Mouse (Mus musculus): ENCODE measurements at regions not wholly inside any gene's neighbourhood (a gene's known extent, or its start where the extent isn't known, plus 50 kb on each side); places are given as distances from the start of the nearest gene placed in this dataset.

DNA sequence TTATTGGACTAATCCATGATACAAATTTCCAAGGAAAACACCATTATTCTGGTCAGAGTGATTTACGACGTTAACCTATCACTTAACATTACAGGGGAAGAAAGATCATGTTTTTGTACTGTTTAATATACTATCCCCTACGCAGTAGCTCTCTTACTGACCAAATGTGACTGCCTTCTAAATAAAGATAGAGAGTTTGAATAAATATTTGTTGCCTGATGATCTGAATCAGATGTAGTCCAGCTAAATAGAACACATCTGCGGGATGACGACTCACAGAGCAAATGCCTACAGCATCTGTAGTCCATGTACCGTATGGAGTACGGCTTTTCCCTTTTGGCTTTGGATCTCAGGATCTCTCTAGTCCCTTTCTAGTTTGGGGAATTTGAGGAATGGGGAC lies 171.9 kb upstream of the Tenm3 start:
- DNase-seq: no peak

- no peak for DNase-seq
Measured at GRCm38 (mm10) chr8:49015200-49015599, 171.4 kb upstream of the Tenm3 start.

GRCm38 (mm10) chr8:49006236-49006965 lies 162.7 kb upstream of the Tenm3 start:
- no peak for DNase-seq

DNA sequence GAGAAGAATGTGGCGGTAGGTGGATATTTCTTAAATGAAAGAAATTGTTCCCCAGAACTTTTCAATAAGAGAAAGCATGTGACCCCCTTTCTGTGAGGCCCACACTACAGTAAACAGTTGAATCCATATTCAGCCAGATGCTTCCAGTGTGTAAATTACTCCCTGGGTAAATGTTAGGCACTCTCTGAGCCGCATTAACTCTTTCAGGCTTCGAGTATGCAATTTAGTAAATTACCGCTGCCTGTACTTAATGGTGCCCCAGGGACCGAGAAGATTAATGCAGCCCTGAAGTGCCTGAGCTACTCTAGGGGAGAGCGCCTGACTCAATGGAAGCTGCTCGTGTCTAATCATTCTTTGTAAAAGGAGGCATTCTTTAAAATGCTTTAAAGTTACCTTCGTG lies 137.9 kb upstream of the Tenm3 start:
- no peak for DNase-seq

GRCm38 (mm10) chr8:48980755-48981154 lies 137.0 kb upstream of the Tenm3 start:
- DNase-seq: no peak

GRCm38 (mm10) chr8:48970655-48971054 lies 126.9 kb upstream of the Tenm3 start:
- no peak for DNase-seq

GRCm38 (mm10) chr8:48964929-48965328 lies 121.2 kb upstream of the Tenm3 start:
- DNase-seq: no peak

DNA sequence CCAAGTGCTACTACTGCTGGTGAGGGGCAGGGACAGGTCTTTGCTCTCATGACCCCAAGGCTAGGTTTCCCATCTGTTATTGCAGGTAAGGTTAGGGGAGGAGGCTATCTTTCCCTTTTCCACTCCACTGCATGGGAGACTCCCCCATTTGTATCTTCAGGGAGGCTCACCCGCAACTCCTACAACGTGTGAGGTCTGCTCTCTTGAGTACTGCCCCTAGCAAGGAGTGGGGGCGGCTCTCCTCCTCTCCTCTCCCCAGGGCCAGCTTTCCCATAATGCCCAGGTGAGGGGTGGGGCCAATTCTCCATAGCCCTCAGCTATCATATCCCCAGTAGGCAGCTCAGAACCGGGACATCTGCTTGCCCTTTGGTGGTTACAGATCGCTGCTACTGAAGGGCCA lies 113.9 kb upstream of the Tenm3 start:
- DNase-seq: no peak

- DNase-seq: no peak
Measured at GRCm38 (mm10) chr8:48951412-48951811, 107.7 kb upstream of the Tenm3 start.

GRCm38 (mm10) chr8:48944177-48944576 lies 100.4 kb upstream of the Tenm3 start:
- DNase-seq: no peak

DNA sequence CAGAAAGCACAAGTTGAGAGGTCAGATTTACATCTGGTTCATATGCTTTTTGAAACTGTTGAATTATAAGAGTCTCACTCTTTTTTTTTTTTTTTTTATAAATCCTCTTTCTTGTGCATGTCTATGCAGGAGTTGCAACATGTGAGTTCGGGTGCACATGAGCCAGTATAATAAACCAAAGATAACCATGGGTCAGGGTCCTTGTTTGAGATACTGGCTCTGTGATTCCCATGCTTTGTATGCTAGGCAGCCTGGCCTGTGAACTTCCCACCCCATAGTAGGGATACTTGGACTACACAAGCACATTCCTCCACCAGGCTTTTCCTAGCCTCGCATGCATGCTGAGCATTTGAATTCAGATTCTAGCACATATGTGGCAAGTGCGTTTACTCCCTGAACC lies 93.4 kb upstream of the Tenm3 start:
- no peak for DNase-seq

- DNase-seq: no peak
Measured at GRCm38 (mm10) chr8:48927135-48927534, 83.4 kb upstream of the Tenm3 start.

GRCm38 (mm10) chr8:48915275-48915674 lies 71.5 kb upstream of the Tenm3 start:
- DNase-seq: no peak

- DNase-seq: no peak
Measured at GRCm38 (mm10) chr8:48912842-48913241, 69.1 kb upstream of the Tenm3 start.

GRCm38 (mm10) chr8:48901668-48902406 lies 58.1 kb upstream of the Tenm3 start:
- no peak for DNase-seq

DNA sequence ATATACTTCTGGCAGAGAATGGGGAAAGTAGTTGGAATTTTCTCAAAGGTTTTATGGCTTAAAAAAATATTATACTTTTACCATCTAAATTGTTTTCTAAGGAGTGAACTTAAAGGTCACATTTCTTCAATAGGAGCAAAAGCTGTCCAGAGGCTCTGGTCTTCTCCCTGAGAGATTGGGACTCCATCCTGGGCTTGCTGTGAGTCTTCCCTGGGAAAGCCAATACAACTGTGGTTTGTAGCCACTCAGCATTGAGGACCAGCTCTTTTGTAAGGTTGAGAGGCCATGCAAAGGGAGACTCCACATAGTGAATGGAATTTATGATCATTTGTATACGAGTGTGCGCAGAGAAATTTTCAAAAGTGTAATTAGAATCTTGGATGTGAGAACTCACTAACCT lies 52.9 kb upstream of the Tenm3 start:
- DNase-seq: no peak

DNA sequence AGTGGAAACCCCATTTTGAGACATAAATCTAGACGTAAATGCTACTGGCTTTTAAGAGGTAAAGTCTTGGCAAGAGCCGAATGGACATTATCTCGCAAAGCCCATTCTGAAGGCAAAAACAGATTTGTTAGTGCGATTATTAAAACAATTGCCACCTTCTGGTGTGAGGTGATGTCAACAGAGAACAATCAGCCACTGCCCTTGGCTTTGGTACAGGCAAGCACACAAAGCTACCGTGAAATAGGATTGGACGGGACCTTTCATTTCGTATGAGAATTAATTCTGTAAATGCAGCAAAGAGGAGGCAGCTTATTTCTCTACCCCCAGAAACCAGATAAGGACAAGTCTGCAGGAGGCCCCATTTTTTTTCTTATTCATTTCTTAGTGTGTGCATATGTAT lies 52.5 kb upstream of the Tenm3 start:
- no peak for DNase-seq

GRCm38 (mm10) chr8:48895586-48895985 lies 51.8 kb upstream of the Tenm3 start:
- DNase-seq: no peak

Measured in gastrocnemius, postnatal 10 days (tissue).